Mouse (Mus musculus) intestine, embryonic 16.5 days (tissue): Measurements from ENCODE around the gene Ggt1. TPM values are rescaled to one million over a fixed set of nuclear protein-coding genes. Genes with fewer than 3 reads are reported as not detected.
"Not testable (repeated sequence)": the region's sequence is repeated elsewhere in the genome, so short reads cannot be mapped to it uniquely, and the experiment has no call there.

Source experiments
- ATAC-seq: fragments of 200-750 bp; cut with Nextera tagmentation; 2 replicates; pipeline ENCODE4 v1.8.0; 2017; ENCODE audit warnings: moderate TSS enrichment, moderate library complexity
- H3K27ac ChIP-seq: fragments of 300-500 bp; sonication (generic); 2 replicates; pipeline ENCODE4 v1.5.1; 2014; ENCODE audit warnings: mild to moderate bottlenecking, low read length
- H3K27me3 ChIP-seq: fragments of 300-500 bp; sonication (generic); replicated peaks from 2 replicates; pipeline ENCODE4 v1.6.1; 2014; ENCODE audit warnings: low read length, control low read depth, mixed read lengths; ENCODE audit not compliant: control insufficient read depth, insufficient read depth
- H3K36me3 ChIP-seq: fragments of 300-500 bp; sonication (generic); 2 replicates; pipeline ENCODE4 v1.6.1; 2014; ENCODE audit warnings: low read length, control low read depth; ENCODE audit not compliant: control insufficient read depth, insufficient read depth
- H3K4me1 ChIP-seq: fragments of 300-500 bp; sonication (generic); 2 replicates; pipeline ENCODE4 v1.6.1; 2014; ENCODE audit warnings: low read length, control low read depth, mixed read lengths; ENCODE audit not compliant: control insufficient read depth, insufficient read depth
- H3K4me2 ChIP-seq: fragments of 300-500 bp; sonication (generic); 2 replicates; pipeline ENCODE4 v1.6.1; 2014; ENCODE audit warnings: low read depth, low read length, control low read depth
- H3K4me3 ChIP-seq: fragments of 300-500 bp; sonication (generic); 2 replicates; pipeline ENCODE4 v1.5.1; 2014; ENCODE audit warnings: mild to moderate bottlenecking, low read length
- H3K9ac ChIP-seq: fragments of 300-500 bp; sonication (generic); 2 replicates; pipeline ENCODE4 v1.6.1; 2014; ENCODE audit warnings: low read depth, low read length
- H3K9me3 ChIP-seq: fragments of 300-500 bp; sonication (generic); 2 replicates; pipeline ENCODE4 v1.6.1; 2016; ENCODE audit warnings: low read length, control low read depth; ENCODE audit not compliant: control insufficient read depth
- WGBS: fragments of 180-500 bp; shearing (Covaris S2); extraction: QIAGEN DNeasy Blood & Tissue Kit; methylation state at CpG from one replicate; pipeline ENCODE4 v1.1.7; 2014; 5-methylcytosine and 5-hydroxymethylcytosine counted together
- polyA plus RNA-seq: library from polyadenylated mRNA; unstranded; fragments of >200 nt; fragmentation: Nextera tagmentation; extraction: Ambion mirVana; gene quantifications from 2 replicates; pipeline ENCODE4 v1.2.1, GENCODE M21; 2015

Ggt1 gene
- polyA plus RNA-seq, 1 experiment from 2014 or later = 115 TPM

GRCm38 (mm10) chr10:75517073-75517757 is 44.2 kb upstream of the Ggt1 start, which contains the start of gene Snrpd3:
Gene Snrpd3, plus strand, starts transcription at chr10:75517551.
- ATAC-seq = peak; percentile 88
- peaks cover 27% of the 10 kb centered on the region for H3K4me1 ChIP-seq
- peak within 1 kb of the TSS; percentile 85 for H3K4me2 ChIP-seq
- WGBS = under 1% methylated on average over 47 of the region's 52 CpGs
- peak within 1 kb of the TSS; percentile 98 for H3K9ac ChIP-seq
- H3K27me3 ChIP-seq = no peaks in the 10 kb centered on the region
- no peaks in the 10 kb centered on the region for H3K9me3 ChIP-seq
- H3K4me3 ChIP-seq = peak within 1 kb of the TSS; percentile 93
- peak within 1 kb of the TSS; percentile 98 for H3K27ac ChIP-seq
- peaks cover 7% of the 10 kb centered on the region; the same call in 1 of the 2 replicates for H3K36me3 ChIP-seq

- H3K4me1 ChIP-seq = peaks cover 27% of the 10 kb centered on the region
- peak; percentile 79 for ATAC-seq
- H3K36me3 ChIP-seq = peaks cover 7% of the 10 kb centered on the region; the same call in 1 of the 2 replicates
- peak within 1 kb of the TSS; percentile 85 for H3K4me2 ChIP-seq
- H3K9me3 ChIP-seq = no peaks in the 10 kb centered on the region
- H3K9ac ChIP-seq = peak within 1 kb of the TSS; percentile 98
- WGBS = under 1% methylated on average over 20 of the region's 20 CpGs
- H3K4me3 ChIP-seq = peak within 1 kb of the TSS; percentile 93
- peak within 1 kb of the TSS; percentile 98 for H3K27ac ChIP-seq
- no peaks in the 10 kb centered on the region for H3K27me3 ChIP-seq
These were observed 43.7 kb upstream of the Ggt1 start, which contains the start of gene Gucd1 for GRCm38 (mm10) chr10:75517758-75518143. Gene Gucd1, minus strand, starts transcription at chr10:75517972.

- H3K27ac ChIP-seq = no peak overlapping the region
- 93% methylated on average over 5 of the region's 5 CpGs for WGBS
- ATAC-seq = no peak
- peaks cover 14% of the 10 kb centered on the region for H3K4me1 ChIP-seq
- H3K4me2 ChIP-seq = no peak overlapping the region
- H3K9ac ChIP-seq = no peak overlapping the region
- peaks cover 13% of the 10 kb centered on the region for H3K36me3 ChIP-seq
- no peaks in the 10 kb centered on the region for H3K9me3 ChIP-seq
- H3K4me3 ChIP-seq = no peak overlapping the region
- H3K27me3 ChIP-seq = no peaks in the 10 kb centered on the region
These were observed 40.8 kb upstream of the Ggt1 start for GRCm38 (mm10) chr10:75520581-75520980.

GRCm38 (mm10) chr10:75521643-75522042 is 39.8 kb upstream of the Ggt1 start:
- no peak overlapping the region for H3K27ac ChIP-seq
- no peaks in the 10 kb centered on the region for H3K9me3 ChIP-seq
- WGBS = 90% methylated on average over 4 of the region's 4 CpGs
- peaks cover 9% of the 10 kb centered on the region for H3K4me1 ChIP-seq
- H3K4me3 ChIP-seq = no peak overlapping the region
- H3K4me2 ChIP-seq = no peak overlapping the region
- no peak for ATAC-seq
- no peaks in the 10 kb centered on the region for H3K27me3 ChIP-seq
- H3K9ac ChIP-seq = no peak overlapping the region
- peaks cover 13% of the 10 kb centered on the region for H3K36me3 ChIP-seq

- not testable (repeated sequence) for H3K27ac ChIP-seq, H3K9me3 ChIP-seq, H3K4me3 ChIP-seq, H3K9ac ChIP-seq, H3K4me1 ChIP-seq, ATAC-seq, H3K27me3 ChIP-seq, H3K4me2 ChIP-seq
- 91% methylated on average over 9 of the region's 9 CpGs for WGBS
- H3K36me3 ChIP-seq = peaks cover 15% of the 10 kb centered on the region
These were observed 36.0 kb upstream of the Ggt1 start for GRCm38 (mm10) chr10:75525450-75525849.

GRCm38 (mm10) chr10:75530322-75530721 is 31.1 kb upstream of the Ggt1 start:
- Histone ChIP-seq H3K4me3 (no peak overlapping the region), H3K9me3 (no peaks in the 10 kb centered on the region), H3K27ac (no peak overlapping the region), H3K9ac (no peak overlapping the region), H3K4me1 (no peaks in the 10 kb centered on the region), H3K36me3 (peaks cover 3% of the 10 kb centered on the region; the same call in 1 of the 2 replicates), H3K4me2 (no peak overlapping the region), H3K27me3 (no peaks in the 10 kb centered on the region)
- ATAC-seq = no peak
- 91% methylated on average over 2 of the region's 2 CpGs for WGBS

- H3K4me3 ChIP-seq = no peak overlapping the region
- no peak overlapping the region for H3K27ac ChIP-seq
- H3K36me3 ChIP-seq = peaks cover 3% of the 10 kb centered on the region; the same call in 1 of the 2 replicates
These were observed 29.8 kb upstream of the Ggt1 start for GRCm38 (mm10) chr10:75531532-75532090.

GRCm38 (mm10) chr10:75534216-75534615 is 27.2 kb upstream of the Ggt1 start:
- WGBS = 92% methylated on average over 8 of the region's 8 CpGs
- no peak overlapping the region for H3K27ac ChIP-seq
- no peaks in the 10 kb centered on the region for H3K9me3 ChIP-seq
- no peak for ATAC-seq
- no peaks in the 10 kb centered on the region for H3K27me3 ChIP-seq
- H3K4me2 ChIP-seq = no peak overlapping the region
- H3K9ac ChIP-seq = no peak overlapping the region
- H3K36me3 ChIP-seq = peaks cover under 1% of the 10 kb centered on the region; the same call in 1 of the 2 replicates
- no peak overlapping the region for H3K4me3 ChIP-seq
- H3K4me1 ChIP-seq = no peaks in the 10 kb centered on the region

More at GRCm38 (mm10) chr10:75531532-75532090, 29.8 kb upstream of the Ggt1 start:
- H3K27me3 ChIP-seq = no peaks in the 10 kb centered on the region
- H3K4me1 ChIP-seq = no peaks in the 10 kb centered on the region
- no peak overlapping the region for H3K4me2 ChIP-seq
- ATAC-seq = no peak
- no peak overlapping the region for H3K9ac ChIP-seq
- WGBS = 88% methylated on average over 9 of the region's 9 CpGs
- H3K9me3 ChIP-seq = no peaks in the 10 kb centered on the region

- H3K9ac ChIP-seq = no peak overlapping the region
- no peak overlapping the region for H3K4me2 ChIP-seq
- H3K27me3 ChIP-seq = no peaks in the 10 kb centered on the region
- 83% methylated on average over 8 of the region's 8 CpGs for WGBS
- no peak for ATAC-seq
- H3K9me3 ChIP-seq = no peaks in the 10 kb centered on the region
- no peak overlapping the region for H3K4me3 ChIP-seq
- no peaks in the 10 kb centered on the region; the same call in 1 of the 2 replicates for H3K36me3 ChIP-seq
- H3K27ac ChIP-seq = no peak overlapping the region
- H3K4me1 ChIP-seq = no peaks in the 10 kb centered on the region
These were observed 26.5 kb upstream of the Ggt1 start for GRCm38 (mm10) chr10:75534934-75535333.
